Mouse (Mus musculus) heart, adult 11 months (tissue): Measurements from ENCODE around the gene A430005L14Rik.
"Not testable (repeated sequence)": the region's sequence is repeated elsewhere in the genome, so short reads cannot be mapped to it uniquely, and the experiment has no call there.

Experiments used
- DNase-seq: peaks from one replicate; pipeline ENCODE4 v3.0.0; 2022

The A430005L14Rik gene

GRCm38 (mm10) chr4:153956569-153957405 lies at the start of gene A430005L14Rik:
Gene A430005L14Rik (plus strand): TSS chr4:153957237.
- peak; percentile 100 for DNase-seq

GRCm38 (mm10) chr4:153907573-153907972 lies 49.5 kb upstream of the A430005L14Rik start:
- no peak for DNase-seq

GRCm38 (mm10) chr4:153913635-153914034 lies 43.4 kb upstream of the A430005L14Rik start:
- DNase-seq: no peak

- DNase-seq: no peak
Observed at GRCm38 (mm10) chr4:153917773-153918500, 39.1 kb upstream of the A430005L14Rik start.

- no peak for DNase-seq
Observed at GRCm38 (mm10) chr4:153920517-153921233, 36.4 kb upstream of the A430005L14Rik start.

GRCm38 (mm10) chr4:153922090-153922489 lies 34.9 kb upstream of the A430005L14Rik start:
- DNase-seq: not testable (repeated sequence)

DNA sequence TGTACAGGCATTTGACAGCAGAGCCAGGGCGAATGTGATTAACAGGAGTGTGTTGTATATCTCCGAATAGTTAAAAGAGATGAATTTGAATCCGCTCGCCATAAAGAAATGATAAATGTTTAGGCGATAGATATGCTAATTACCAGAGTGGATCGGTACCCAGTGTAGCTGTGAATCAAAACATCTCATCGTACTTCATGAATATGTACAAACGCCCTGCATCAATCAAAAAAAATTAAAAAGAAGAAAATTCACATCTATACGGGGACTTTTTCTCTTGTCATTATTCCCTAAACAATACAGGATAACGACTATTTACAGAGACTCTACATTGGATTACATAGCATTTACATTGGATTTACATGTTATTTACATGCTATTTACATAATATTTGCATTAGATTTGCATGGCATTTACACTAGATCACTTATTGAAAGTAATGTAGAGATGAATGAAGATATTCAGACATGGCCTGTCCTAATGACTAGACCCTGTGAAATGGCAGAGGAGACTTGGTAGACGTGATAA lies 28.2 kb upstream of the A430005L14Rik start:
- no peak for DNase-seq

- DNase-seq: peak; percentile 89
Observed at GRCm38 (mm10) chr4:153929425-153929824, 27.6 kb upstream of the A430005L14Rik start.

DNA sequence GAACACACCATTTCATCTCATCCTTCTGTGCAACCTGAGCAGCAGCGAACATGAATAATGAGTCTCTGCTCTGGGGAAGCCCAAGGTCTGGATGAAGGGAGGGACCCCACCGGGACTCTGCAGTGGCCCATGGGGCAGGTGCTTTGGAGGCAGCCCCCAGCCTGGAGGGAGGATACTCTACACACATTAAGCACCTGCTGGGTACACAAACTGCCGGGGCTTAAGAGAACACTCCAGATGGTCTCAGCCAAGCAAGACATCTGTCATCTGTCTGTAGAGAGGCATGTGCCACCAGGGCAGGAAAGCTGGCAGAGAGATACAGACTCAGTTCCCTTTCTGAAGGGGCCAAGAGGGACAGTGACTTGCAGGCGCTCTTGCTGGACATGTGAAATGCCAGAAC lies 27.1 kb upstream of the A430005L14Rik start:
- no peak for DNase-seq

DNA sequence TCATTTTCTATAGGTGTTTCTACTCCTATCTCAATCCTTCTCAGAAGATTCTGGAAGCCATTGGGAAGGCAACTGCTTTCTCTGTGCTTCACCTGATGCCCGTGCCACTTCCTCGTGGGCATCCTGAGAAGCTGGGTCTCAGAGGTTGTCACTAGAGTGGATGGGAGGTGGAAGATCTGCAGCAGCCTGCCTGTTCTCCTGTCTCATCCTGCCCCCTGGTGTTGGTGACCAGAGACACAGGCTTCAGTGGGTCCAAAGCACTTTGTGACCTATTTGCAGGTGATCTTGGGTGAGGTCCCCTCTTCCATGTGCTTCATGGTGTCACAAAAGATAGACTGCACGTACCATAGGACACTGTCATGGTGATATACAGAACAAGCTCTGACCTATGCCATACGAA lies 13.8 kb upstream of the A430005L14Rik start:
- DNase-seq: no peak

DNA sequence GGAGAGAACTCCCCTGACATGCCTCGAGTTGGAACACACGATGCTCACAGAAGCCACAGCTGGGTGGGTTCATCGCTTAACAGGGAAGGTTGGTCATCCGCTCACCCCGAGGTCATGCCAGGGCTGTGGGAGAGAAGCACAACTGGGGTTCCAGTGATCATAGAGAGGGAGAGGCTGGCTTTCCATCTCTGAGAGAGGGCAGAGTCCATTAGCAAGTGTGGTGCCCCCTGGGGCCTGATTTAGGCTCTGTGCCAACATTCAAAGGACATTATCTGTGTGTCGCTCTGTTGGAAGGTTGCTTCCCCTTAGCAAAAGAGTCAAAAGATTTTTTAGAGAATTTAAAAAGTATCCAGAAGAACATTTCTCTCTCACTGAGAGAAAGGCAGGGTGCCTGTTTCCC lies 12.8 kb upstream of the A430005L14Rik start:
- DNase-seq: no peak

DNA sequence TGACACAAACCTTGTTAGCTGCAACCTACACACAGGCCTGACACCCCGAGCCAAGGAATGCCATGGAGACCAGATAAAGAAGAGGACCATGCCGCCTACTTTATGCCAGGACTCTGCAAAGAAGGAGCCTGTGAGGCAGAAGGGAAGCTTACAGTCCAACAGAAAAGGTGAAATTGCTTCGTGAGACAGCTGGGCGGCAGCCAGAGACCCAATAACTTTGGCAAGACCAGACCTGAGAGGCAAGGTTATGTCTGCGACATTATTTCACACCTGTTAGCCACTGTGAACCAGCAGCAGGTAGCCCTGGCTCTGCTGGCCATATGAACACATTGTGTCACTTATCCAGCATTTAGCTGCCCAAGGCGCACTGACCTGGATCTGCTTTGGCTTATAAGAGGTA lies 11.3 kb upstream of the A430005L14Rik start:
- no peak for DNase-seq

GRCm38 (mm10) chr4:153950372-153950771 lies 6.7 kb upstream of the A430005L14Rik start:
- no peak for DNase-seq

DNA sequence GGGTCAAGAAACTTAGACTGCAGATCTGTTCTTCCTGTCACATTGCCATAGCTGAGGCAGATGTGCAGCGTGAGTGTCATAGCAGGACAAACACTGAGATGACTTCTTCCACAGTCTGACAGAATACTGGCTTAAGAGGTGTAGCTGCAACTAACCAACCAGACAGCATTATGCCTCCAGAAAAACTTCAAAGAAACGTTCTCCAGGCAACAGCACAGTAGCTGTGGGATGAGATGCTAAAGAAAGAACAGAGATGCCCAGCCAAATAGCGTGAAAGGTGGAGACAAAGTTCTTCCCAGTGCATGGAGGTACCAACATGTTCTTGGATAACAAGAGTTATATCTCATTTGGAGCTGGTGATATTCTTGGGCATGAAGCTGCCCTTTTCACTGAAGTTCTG lies 5.9 kb upstream of the A430005L14Rik start:
- no peak for DNase-seq

GRCm38 (mm10) chr4:153951692-153952091 lies 5.3 kb upstream of the A430005L14Rik start:
- no peak for DNase-seq

- DNase-seq: no peak
Observed at GRCm38 (mm10) chr4:153955651-153956050, 1.4 kb upstream of the A430005L14Rik start.

GRCm38 (mm10) chr4:153957444-153958250 lies 610 bp downstream of the A430005L14Rik start:
- DNase-seq: no peak

GRCm38 (mm10) chr4:153962631-153963030 lies 5.6 kb downstream of the A430005L14Rik start:
- no peak for DNase-seq

DNA sequence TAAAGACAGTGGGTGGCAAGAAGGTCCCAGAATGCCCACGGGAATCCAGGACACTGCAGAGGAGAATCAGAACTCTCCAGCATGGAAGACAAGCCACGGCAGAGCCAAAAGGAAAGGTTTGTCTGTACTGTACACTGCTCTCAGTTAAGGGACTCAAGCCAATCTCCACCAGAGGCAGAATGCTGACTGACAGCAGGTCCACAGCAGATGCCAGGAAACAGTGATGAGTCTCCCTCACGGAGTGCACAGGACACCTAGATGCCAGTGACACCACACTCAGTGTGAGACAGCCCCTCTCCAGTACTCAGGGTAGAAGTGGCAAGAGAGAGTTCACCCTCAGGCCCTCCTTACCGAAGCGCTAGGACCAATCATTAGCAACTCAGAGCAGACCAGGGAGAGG lies 9.6 kb downstream of the A430005L14Rik start:
- no peak for DNase-seq

DNA sequence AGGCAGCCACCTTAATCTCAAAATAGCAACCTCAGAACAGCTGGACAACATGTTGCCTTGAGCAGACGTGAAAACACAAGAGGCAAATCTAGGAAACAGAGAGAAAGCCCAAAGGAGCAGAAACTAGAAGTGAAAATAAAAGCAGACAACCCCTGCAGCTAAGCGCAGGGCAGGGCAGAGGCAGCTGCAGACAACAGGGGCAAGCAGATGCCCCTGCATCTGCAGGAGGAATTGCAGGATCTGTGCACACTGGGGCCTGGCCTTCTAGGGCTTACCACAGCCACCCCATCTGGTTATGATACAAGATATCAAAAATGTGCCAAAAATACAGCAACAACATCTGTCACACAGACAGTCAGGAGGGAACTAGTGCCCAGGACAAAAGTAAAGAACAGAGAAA lies 10.5 kb downstream of the A430005L14Rik start:
- no peak for DNase-seq

DNA sequence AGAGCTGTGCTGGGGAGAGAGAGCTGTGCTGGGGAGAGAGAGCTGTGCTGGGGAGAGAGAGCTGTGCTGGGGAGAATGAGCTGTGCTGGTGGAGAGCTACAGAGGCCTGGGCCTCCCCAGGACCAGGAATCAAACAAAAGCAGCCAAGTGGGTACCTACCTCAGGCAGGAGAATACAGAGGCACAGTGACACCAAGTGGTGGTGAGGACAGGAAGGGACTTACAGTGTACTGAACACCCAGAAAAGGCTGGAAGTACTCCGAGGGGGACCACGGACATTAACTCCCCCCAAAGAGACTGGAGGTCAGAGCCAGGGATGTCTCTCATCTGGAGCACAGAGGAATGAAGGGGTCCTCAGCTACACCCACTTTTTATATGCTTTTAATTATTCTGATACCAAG lies 11.0 kb downstream of the A430005L14Rik start:
- DNase-seq: no peak
